Mouse (Mus musculus) heart, adult 2 months (tissue): ENCODE measurements at regions not wholly inside any gene's neighbourhood (a gene's known extent, or its start where the extent isn't known, plus 50 kb on each side); places are given as distances from the start of the nearest gene placed in this dataset.
"Not testable (repeated sequence)": the region's sequence is repeated elsewhere in the genome, so short reads cannot be mapped to it uniquely, and the experiment has no call there.

Source experiments
- DNase-seq, 2 experiments: peaks; one replicate each; pipeline ENCODE4 v3.0.0; 2021
- H3K27ac ChIP-seq: fragments of 200-600 bp; 2 replicates; pipeline ENCODE4 v1.8.1; 2022
- H3K27me3 ChIP-seq: fragments of 200-500 bp; 2 replicates; pipeline ENCODE4 v1.6.1; 2012; ENCODE audit warnings: mild to moderate bottlenecking, low read length, inconsistent platforms, mixed read lengths; ENCODE audit not compliant: control insufficient read depth, insufficient read depth
- H3K36me3 ChIP-seq: fragments of 200-500 bp; 2 replicates; pipeline ENCODE4 v1.6.1; 2012; ENCODE audit warnings: low read length, inconsistent platforms; ENCODE audit not compliant: control insufficient read depth, insufficient read depth
- H3K4me1 ChIP-seq: fragments of 200-500 bp; 2 replicates; pipeline ENCODE4 v1.6.1; 2011; ENCODE audit warnings: low read length; ENCODE audit not compliant: control insufficient read depth, insufficient read depth
- H3K4me3 ChIP-seq: fragments of 200-600 bp; 2 replicates; pipeline ENCODE4 v1.8.1; 2022
- H3K79me2 ChIP-seq: fragments of 200-500 bp; replicated peaks from 2 replicates; pipeline ENCODE4 v1.6.1; 2012; ENCODE audit warnings: mild to moderate bottlenecking, inconsistent platforms, low read length, moderate library complexity, mixed read lengths; ENCODE audit not compliant: control insufficient read depth, insufficient read depth
- H3K9ac ChIP-seq: fragments of 200-500 bp; 2 replicates; pipeline ENCODE4 v1.6.1; 2012; ENCODE audit warnings: low read depth, mild to moderate bottlenecking, control low read depth, inconsistent platforms, low read length, mixed read lengths
- CTCF ChIP-seq: fragments of 200-600 bp; IDR thresholded peaks from 2 replicates; pipeline ENCODE4 v1.8.1; 2022; ENCODE audit warnings: antibody characterized with exemption, mild to moderate bottlenecking, moderate library complexity
- EP300 ChIP-seq: fragments of 200-500 bp; IDR thresholded peaks from 2 replicates; pipeline ENCODE4 v1.6.1; 2011; ENCODE audit warnings: low read depth, low read length, control low read depth; ENCODE audit not compliant: insufficient read depth
- POLR2A ChIP-seq: fragments of 200-500 bp; IDR thresholded peaks from 2 replicates; pipeline ENCODE4 v1.6.1; 2011; ENCODE audit warnings: mild to moderate bottlenecking, low read depth, low read length, control low read depth; ENCODE audit not compliant: insufficient read depth
- WGBS: fragments of 180-500 bp; shearing (Covaris S2); methylation state at CpG from one replicate; pipeline ENCODE4 v1.1.7; 2018; 5-methylcytosine and 5-hydroxymethylcytosine counted together
- intact Hi-C: fragments of 180-260 bp; cut with DNase I; formaldehyde crosslinking; loops from one replicate; pipeline ENCODE4 v1.15.1; 2025

GRCm38 (mm10) chr5:67487965-67488409, 59.9 kb upstream of the Bend4 start:
- H3K4me1 ChIP-seq = no peaks in the 10 kb centered on the region
- TF ChIP-seq CTCF (no peak), POLR2A (no peak), EP300 (no peak)
- DNase-seq = no peak
- WGBS = 76% methylated on average over 11 of the region's 11 CpGs
- no peak overlapping the region for H3K9ac ChIP-seq
- no peak overlapping the region for H3K4me3 ChIP-seq
- intact Hi-C loops = no loop called here
- no peaks in the 10 kb centered on the region for H3K36me3 ChIP-seq
- no peaks in the 10 kb centered on the region for H3K79me2 ChIP-seq
- H3K27me3 ChIP-seq = no peaks in the 10 kb centered on the region
- H3K27ac ChIP-seq = no peak overlapping the region

GRCm38 (mm10) chr5:67490709-67491108, 62.6 kb upstream of the Bend4 start:
- H3K36me3 ChIP-seq, H3K9ac ChIP-seq, H3K4me1 ChIP-seq, H3K27ac ChIP-seq, H3K4me3 ChIP-seq, H3K27me3 ChIP-seq, H3K79me2 ChIP-seq, DNase-seq, intact Hi-C loops: not testable (repeated sequence)

GRCm38 (mm10) chr5:67492893-67493302, 64.8 kb upstream of the Bend4 start:
- TF ChIP-seq POLR2A (no peak), EP300 (no peak), CTCF (no peak)
- no peaks in the 10 kb centered on the region for H3K4me1 ChIP-seq
- H3K27ac ChIP-seq = no peak overlapping the region
- H3K4me3 ChIP-seq = no peak overlapping the region
- 25% methylated on average over 9 of the region's 9 CpGs for WGBS
- H3K36me3 ChIP-seq = no peaks in the 10 kb centered on the region
- intact Hi-C loops = no loop called here
- H3K27me3 ChIP-seq = no peaks in the 10 kb centered on the region
- no peak for DNase-seq
- H3K9ac ChIP-seq = no peak overlapping the region
- H3K79me2 ChIP-seq = no peaks in the 10 kb centered on the region

GRCm38 (mm10) chr5:67496710-67497109, 68.6 kb upstream of the Bend4 start:
- Histone ChIP-seq H3K27ac (no peak overlapping the region), H3K27me3 (no peaks in the 10 kb centered on the region), H3K9ac (no peak overlapping the region), H3K36me3 (no peaks in the 10 kb centered on the region), H3K4me3 (no peak overlapping the region), H3K4me1 (no peaks in the 10 kb centered on the region), H3K79me2 (no peaks in the 10 kb centered on the region)
- intact Hi-C loops = no loop called here
- WGBS = 77% methylated on average over 7 of the region's 7 CpGs
- TF ChIP-seq EP300 (no peak), POLR2A (no peak), CTCF (no peak)
- no peak for DNase-seq

GRCm38 (mm10) chr5:67520251-67520650, 87.4 kb upstream of the Shisa3 start:
- Histone ChIP-seq H3K36me3 (no peaks in the 10 kb centered on the region), H3K27ac (no peak overlapping the region), H3K79me2 (no peaks in the 10 kb centered on the region), H3K9ac (no peak overlapping the region), H3K27me3 (no peaks in the 10 kb centered on the region), H3K4me3 (no peak overlapping the region), H3K4me1 (no peaks in the 10 kb centered on the region)
- TF ChIP-seq EP300 = no peak
- 87% methylated on average over 5 of the region's 5 CpGs for WGBS
- no peak for DNase-seq
- intact Hi-C loops = no loop called here

GRCm38 (mm10) chr5:67521423-67521912, 86.2 kb upstream of the Shisa3 start:
- intact Hi-C loops = no loop called here
- no peak overlapping the region for H3K27ac ChIP-seq
- 57% methylated on average over 3 of the region's 3 CpGs for WGBS
- no peaks in the 10 kb centered on the region for H3K4me1 ChIP-seq
- DNase-seq = no peak
- no peaks in the 10 kb centered on the region for H3K27me3 ChIP-seq
- TF ChIP-seq EP300 (no peak), CTCF (no peak)
- H3K9ac ChIP-seq = no peak overlapping the region
- H3K36me3 ChIP-seq = no peaks in the 10 kb centered on the region
- H3K4me3 ChIP-seq = no peak overlapping the region
- no peaks in the 10 kb centered on the region for H3K79me2 ChIP-seq
